In the genomic region with DNA sequence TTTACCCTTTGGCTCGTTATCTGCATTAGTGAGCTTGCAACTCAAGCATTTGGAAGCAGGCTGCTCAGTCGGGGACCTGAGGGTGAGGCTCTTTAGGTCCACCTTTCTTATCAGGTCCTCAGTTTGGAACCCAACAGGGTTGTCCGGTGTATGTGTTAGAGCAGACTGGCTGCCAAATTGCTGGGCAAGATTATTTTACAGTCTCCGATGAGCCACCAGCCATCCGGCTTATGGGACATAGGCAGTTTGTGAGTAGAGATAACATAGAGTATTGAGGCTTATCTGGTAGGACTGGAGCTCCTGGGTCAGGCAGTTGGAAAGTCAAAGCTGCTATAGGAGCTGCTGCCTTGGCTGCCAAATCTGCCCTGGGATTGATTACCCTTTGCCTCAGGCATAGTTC, we compare ENCODE assay signal across 11 mouse cellular contexts.
"Had no signal": no experiment of that assay in that cellular context is flagged by ENCODE, and none has a peak within 500 bp of the region (broad histone marks: within the 10 kb centered on the region; RNA-seq: fewer than 3 reads in every experiment).

No protein-coding gene starts in this region.

- DNase-seq: kidney, adult 18-20 months; kidney, postnatal 10 days; kidney, postnatal 4 days; lung, embryonic 14.5 days; thymus, postnatal 4 days had no signal

- H3K4me3 ChIP-seq: intestine, embryonic 15.5 days; left cerebral cortex, adult 2 months; limb, embryonic 15.5 days; midbrain, embryonic 12.5 days had no signal

- H3K9me3 ChIP-seq: intestine, embryonic 15.5 days; limb, embryonic 15.5 days; midbrain, embryonic 12.5 days had no signal

- H3K27ac ChIP-seq: intestine, embryonic 15.5 days; left cerebral cortex, adult 2 months; limb, embryonic 15.5 days; midbrain, embryonic 12.5 days; stomach, postnatal 0 days had no signal

- H3K4me1 ChIP-seq: intestine, embryonic 15.5 days; limb, embryonic 15.5 days; midbrain, embryonic 12.5 days had no signal

- H3K36me3 ChIP-seq: intestine, embryonic 15.5 days; limb, embryonic 15.5 days; midbrain, embryonic 12.5 days had no signal

- ATAC-seq: intestine, embryonic 15.5 days; midbrain, embryonic 16.5 days had no signal

- H3K4me2 ChIP-seq: intestine, embryonic 15.5 days; limb, embryonic 15.5 days; lung, embryonic 14.5 days; midbrain, embryonic 12.5 days had no signal

- H3K9ac ChIP-seq: intestine, embryonic 15.5 days; limb, embryonic 15.5 days; lung, embryonic 14.5 days; midbrain, embryonic 12.5 days had no signal

- H3K27me3 ChIP-seq: limb, embryonic 15.5 days had no signal
